Mouse (Mus musculus): Measurements from ENCODE around the gene Cib2. TPM values are rescaled to one million over a fixed set of nuclear protein-coding genes. Genes with fewer than 3 reads are reported as not detected.

Gene Cib2
- total RNA-seq, 2 experiments from 2014 or later, result 101 to 109 TPM

Other genes with a start within 250 kb of the Cib2 start
- gene Dmxl2, start 58.6 kb downstream of the Cib2 start, total RNA-seq (2021), result 1 to 10 TPM; 2.7 to 4.0 TPM
- not detected for gene Sh2d7, start 21.2 kb downstream of the Cib2 start, total RNA-seq (2021)
- gene Idh3a, start 26.1 kb upstream of the Cib2 start, total RNA-seq (2021), result 100 to 1,000 TPM; 561 to 568 TPM
- under 1 TPM; 0.32 to 0.33 TPM for gene Acsbg1, start 101.7 kb upstream of the Cib2 start, total RNA-seq (2021)
- 100 to 1,000 TPM in 1 of 2 experiments, 10 to 100 TPM in 1; 62.5 to 147 TPM for gene Dnaja4, start 138.7 kb upstream of the Cib2 start, total RNA-seq (2021)
- 10 to 100 TPM; 18.0 to 19.1 TPM for gene Wdr61, start 174.3 kb upstream of the Cib2 start, total RNA-seq (2021)
- under 1 TPM in 1 of 2 experiments, not detected in 1; 0.49 TPM for gene Crabp1, start 204.5 kb upstream of the Cib2 start, total RNA-seq (2021)

Data from gastrocnemius, postnatal 25 days (tissue).